Mouse (Mus musculus): Measurements from ENCODE around the gene Rasgef1b. TPM values are rescaled to one million over a fixed set of nuclear protein-coding genes. Genes with fewer than 3 reads are reported as not detected.

The Rasgef1b gene
- polyA plus RNA-seq, 1 experiment: 0.26 TPM

DNA sequence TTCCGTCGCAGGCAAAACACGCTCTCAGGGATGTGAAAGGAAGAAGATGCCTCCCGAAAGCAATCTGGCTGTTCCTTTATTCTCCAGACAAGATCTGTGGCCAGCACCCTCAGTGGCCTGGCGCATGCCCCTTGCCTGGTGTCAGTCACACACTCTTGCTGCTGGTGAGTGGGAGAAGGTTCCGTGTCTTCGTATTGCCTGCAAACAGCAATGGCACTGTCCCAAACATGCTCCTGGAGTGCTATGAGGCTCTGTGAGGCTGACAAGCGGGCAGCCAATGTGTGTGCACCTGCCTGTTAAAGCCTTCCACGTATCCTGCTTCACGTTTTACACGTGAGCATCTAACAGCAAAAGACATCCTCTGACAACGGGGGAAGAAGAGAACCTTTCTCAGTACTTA lies 25.0 kb upstream of the Rasgef1b start:
- Histone ChIP-seq H3K79me2 (ENCODE audit: control insufficient read depth, insufficient read depth) (no peaks in the 10 kb centered on the region), H3ac (ENCODE audit: control insufficient read depth, insufficient read length) (no peak overlapping the region), H3K36me3 (ENCODE audit: control insufficient read depth, insufficient read depth) (no peaks in the 10 kb centered on the region), H3K4me2 (ENCODE audit: low read depth) (no peak overlapping the region), H3K27me3 (ENCODE audit: control insufficient read depth, insufficient read depth, insufficient read length) (no peaks in the 10 kb centered on the region), H3K4me3 (no peak overlapping the region)
- no peak for TF ChIP-seq TCF3 (IDR thresholded peaks at IDR 0.05; ENCODE audit: insufficient read length, low read depth)
- TF ChIP-seq USF1 (IDR thresholded peaks at IDR 0.05; ENCODE audit: low read depth): no peak
- no peak for TF ChIP-seq SRF (IDR thresholded peaks at IDR 0.05; ENCODE audit: control insufficient read depth, insufficient read length, low read depth)
- TF ChIP-seq POLR2A (IDR thresholded peaks at IDR 0.05; ENCODE audit: insufficient read length, low read depth): no peak
- TF ChIP-seq MYOD1 (IDR thresholded peaks at IDR 0.05; ENCODE audit: control insufficient read depth in 1 of 3, insufficient read length in 2 of 3, low read depth in 2 of 3): no peak
- no peak for TF ChIP-seq E2F4 (IDR thresholded peaks at IDR 0.05; ENCODE audit: insufficient read depth)
- no peak for TF ChIP-seq CEBPB (IDR thresholded peaks at IDR 0.05; ENCODE audit: insufficient read depth, poor library complexity, severe bottlenecking)
- no peak for TF ChIP-seq MYOG (IDR thresholded peaks at IDR 0.05; ENCODE audit: control insufficient read depth in 1 of 3, insufficient read depth in 1 of 3, insufficient read length in 2 of 3, low read depth in 2 of 3)
- TF ChIP-seq MAX (IDR thresholded peaks at IDR 0.05; ENCODE audit: low read depth): no peak
- TF ChIP-seq POLR2AphosphoS2 (IDR thresholded peaks at IDR 0.05; ENCODE audit: insufficient read length, low read depth): no peak
- TF ChIP-seq REST (IDR thresholded peaks at IDR 0.05; ENCODE audit: insufficient read depth, insufficient read length): no peak
- no peak for TF ChIP-seq TCF12 (IDR thresholded peaks at IDR 0.05; ENCODE audit: insufficient read depth, poor library complexity, severe bottlenecking)

- H3K4me2 ChIP-seq (ENCODE audit: low read depth): no peak overlapping the region
- no peaks in the 10 kb centered on the region for H3K79me2 ChIP-seq (ENCODE audit: control insufficient read depth, insufficient read depth)
- no peak overlapping the region for H3ac ChIP-seq (ENCODE audit: control insufficient read depth, insufficient read length)
- H3K4me3 ChIP-seq: no peak overlapping the region
- H3K36me3 ChIP-seq (ENCODE audit: control insufficient read depth, insufficient read depth): no peaks in the 10 kb centered on the region
- TF ChIP-seq E2F4 (IDR thresholded peaks at IDR 0.05; ENCODE audit: insufficient read depth) (no peak), POLR2A (IDR thresholded peaks at IDR 0.05; ENCODE audit: insufficient read length, low read depth) (no peak), SRF (IDR thresholded peaks at IDR 0.05; ENCODE audit: control insufficient read depth, insufficient read length, low read depth) (no peak), CEBPB (IDR thresholded peaks at IDR 0.05; ENCODE audit: insufficient read depth, poor library complexity, severe bottlenecking) (no peak)
- no peaks in the 10 kb centered on the region for H3K27me3 ChIP-seq (ENCODE audit: control insufficient read depth, insufficient read depth, insufficient read length)
Measured at GRCm38 (mm10) chr5:99753368-99753767, 24.5 kb upstream of the Rasgef1b start.

DNA sequence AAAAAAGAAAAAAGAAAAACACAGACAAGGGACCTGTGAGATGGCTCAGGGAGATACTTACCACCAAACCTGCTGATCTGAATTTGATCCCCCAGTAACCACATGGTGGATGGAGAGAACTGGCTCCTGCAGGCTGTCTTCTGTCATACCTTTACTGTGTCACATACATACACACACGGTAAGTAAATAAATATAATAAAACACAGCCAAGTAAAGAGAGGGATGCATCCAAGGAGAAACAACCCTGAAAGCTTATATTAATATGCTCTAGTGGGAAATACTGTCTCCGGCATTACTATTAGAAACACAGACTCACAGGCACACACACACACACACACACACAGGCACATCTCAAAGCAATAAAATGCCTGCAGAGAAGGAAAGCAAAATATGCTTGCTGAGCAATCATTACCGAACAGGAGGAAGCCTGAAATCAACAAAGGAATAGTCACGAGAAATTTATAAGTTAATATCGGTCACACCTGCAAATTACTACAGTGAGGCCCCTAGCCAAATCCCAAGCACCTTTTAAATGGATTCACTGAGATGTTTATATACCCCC lies 23.9 kb upstream of the Rasgef1b start:
- H3ac ChIP-seq (ENCODE audit: control insufficient read depth, insufficient read length): no peak overlapping the region

DNA sequence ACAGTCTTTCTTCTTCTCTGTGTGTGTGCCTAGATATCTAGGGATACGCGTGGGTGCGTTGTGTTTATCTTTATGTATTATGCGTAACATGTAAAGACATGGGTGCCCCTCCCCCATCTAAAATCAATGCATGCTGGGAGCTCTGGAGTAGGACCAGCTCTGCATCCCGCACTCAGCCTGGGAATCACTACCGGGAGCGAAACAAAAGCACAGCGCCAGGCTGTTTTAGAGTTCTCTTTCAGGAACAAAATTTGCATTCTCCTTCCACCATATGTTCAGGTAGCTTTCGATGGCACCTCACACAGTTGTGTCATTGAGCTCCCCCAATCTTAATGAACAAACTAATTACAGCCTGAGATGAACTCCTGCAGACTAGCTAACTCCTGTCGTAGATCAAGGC lies 19.6 kb upstream of the Rasgef1b start:
- no peak overlapping the region for H3K4me3 ChIP-seq
- H3K27me3 ChIP-seq (ENCODE audit: control insufficient read depth, insufficient read depth, insufficient read length): no peaks in the 10 kb centered on the region
- H3K79me2 ChIP-seq (ENCODE audit: control insufficient read depth, insufficient read depth): no peaks in the 10 kb centered on the region
- H3K36me3 ChIP-seq (ENCODE audit: control insufficient read depth, insufficient read depth): no peaks in the 10 kb centered on the region
- H3ac ChIP-seq (ENCODE audit: control insufficient read depth, insufficient read length): no peak overlapping the region
- no peak overlapping the region for H3K4me2 ChIP-seq (ENCODE audit: low read depth)
- TF ChIP-seq CEBPB (IDR thresholded peaks at IDR 0.05; ENCODE audit: insufficient read depth, poor library complexity, severe bottlenecking) (no peak), TCF12 (IDR thresholded peaks at IDR 0.05; ENCODE audit: insufficient read depth, poor library complexity, severe bottlenecking) (no peak), REST (IDR thresholded peaks at IDR 0.05; ENCODE audit: insufficient read depth, insufficient read length) (no peak), POLR2AphosphoS2 (IDR thresholded peaks at IDR 0.05; ENCODE audit: insufficient read length, low read depth) (no peak), USF1 (IDR thresholded peaks at IDR 0.05; ENCODE audit: low read depth) (no peak), TCF3 (IDR thresholded peaks at IDR 0.05; ENCODE audit: insufficient read length, low read depth) (no peak), MYOG (IDR thresholded peaks at IDR 0.05; ENCODE audit: control insufficient read depth in 1 of 3, insufficient read depth in 1 of 3, insufficient read length in 2 of 3, low read depth in 2 of 3) (no peak), SRF (IDR thresholded peaks at IDR 0.05; ENCODE audit: control insufficient read depth, insufficient read length, low read depth) (no peak), POLR2A (IDR thresholded peaks at IDR 0.05; ENCODE audit: insufficient read length, low read depth) (no peak), MAX (IDR thresholded peaks at IDR 0.05; ENCODE audit: low read depth) (no peak), MYOD1 (IDR thresholded peaks at IDR 0.05; ENCODE audit: control insufficient read depth in 1 of 3, insufficient read length in 2 of 3, low read depth in 2 of 3) (no peak), E2F4 (IDR thresholded peaks at IDR 0.05; ENCODE audit: insufficient read depth) (no peak)

More for the DNA sequence above, 23.9 kb upstream of the Rasgef1b start:
- H3K79me2 ChIP-seq (ENCODE audit: control insufficient read depth, insufficient read depth): no peaks in the 10 kb centered on the region
- H3K27me3 ChIP-seq (ENCODE audit: control insufficient read depth, insufficient read depth, insufficient read length): no peaks in the 10 kb centered on the region
- H3K36me3 ChIP-seq (ENCODE audit: control insufficient read depth, insufficient read depth): no peaks in the 10 kb centered on the region
- no peak overlapping the region for H3K4me2 ChIP-seq (ENCODE audit: low read depth)
- H3K4me3 ChIP-seq: no peak overlapping the region
- no peak for TF ChIP-seq MYOG (IDR thresholded peaks at IDR 0.05; ENCODE audit: control insufficient read depth in 1 of 3, insufficient read depth in 1 of 3, insufficient read length in 2 of 3, low read depth in 2 of 3)
- TF ChIP-seq REST (IDR thresholded peaks at IDR 0.05; ENCODE audit: insufficient read depth, insufficient read length): no peak
- no peak for TF ChIP-seq MAX (IDR thresholded peaks at IDR 0.05; ENCODE audit: low read depth)
- TF ChIP-seq POLR2A (IDR thresholded peaks at IDR 0.05; ENCODE audit: insufficient read length, low read depth): no peak
- no peak for TF ChIP-seq MYOD1 (IDR thresholded peaks at IDR 0.05; ENCODE audit: control insufficient read depth in 1 of 3, insufficient read length in 2 of 3, low read depth in 2 of 3)
- no peak for TF ChIP-seq SRF (IDR thresholded peaks at IDR 0.05; ENCODE audit: control insufficient read depth, insufficient read length, low read depth)
- TF ChIP-seq USF1 (IDR thresholded peaks at IDR 0.05; ENCODE audit: low read depth): no peak
- no peak for TF ChIP-seq TCF12 (IDR thresholded peaks at IDR 0.05; ENCODE audit: insufficient read depth, poor library complexity, severe bottlenecking)
- TF ChIP-seq POLR2AphosphoS2 (IDR thresholded peaks at IDR 0.05; ENCODE audit: insufficient read length, low read depth): no peak
- TF ChIP-seq CEBPB (IDR thresholded peaks at IDR 0.05; ENCODE audit: insufficient read depth, poor library complexity, severe bottlenecking): no peak
- no peak for TF ChIP-seq E2F4 (IDR thresholded peaks at IDR 0.05; ENCODE audit: insufficient read depth)
- no peak for TF ChIP-seq TCF3 (IDR thresholded peaks at IDR 0.05; ENCODE audit: insufficient read length, low read depth)
